Mouse (Mus musculus): ENCODE data around the gene Kcnma1.

Gene Kcnma1

DNA sequence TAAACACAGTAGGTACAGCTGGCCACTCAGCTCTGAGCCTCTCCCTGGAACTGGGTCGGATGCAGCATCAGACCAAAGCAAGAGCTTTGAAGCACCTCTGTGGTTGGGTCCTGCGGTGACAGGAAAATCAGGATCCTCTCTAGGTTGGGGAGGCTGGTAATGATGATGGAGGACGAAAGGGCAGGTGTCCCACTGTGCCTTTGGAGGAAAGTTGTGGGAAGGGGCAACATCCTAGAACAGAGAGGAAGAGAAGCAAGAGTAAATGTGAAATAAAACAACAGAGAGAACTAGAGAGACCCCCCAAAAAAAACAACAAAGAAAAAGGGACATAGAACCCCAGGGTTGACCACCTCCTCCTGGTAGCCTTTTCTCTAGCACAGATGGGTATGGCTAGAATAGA, at the start of gene Kcnma1:
TSS of gene Kcnma1 (minus strand) at position 101 of the 400 bp plus-strand sequence.
- DNase-seq (ENCODE audit: low spot score), result no peak

DNA sequence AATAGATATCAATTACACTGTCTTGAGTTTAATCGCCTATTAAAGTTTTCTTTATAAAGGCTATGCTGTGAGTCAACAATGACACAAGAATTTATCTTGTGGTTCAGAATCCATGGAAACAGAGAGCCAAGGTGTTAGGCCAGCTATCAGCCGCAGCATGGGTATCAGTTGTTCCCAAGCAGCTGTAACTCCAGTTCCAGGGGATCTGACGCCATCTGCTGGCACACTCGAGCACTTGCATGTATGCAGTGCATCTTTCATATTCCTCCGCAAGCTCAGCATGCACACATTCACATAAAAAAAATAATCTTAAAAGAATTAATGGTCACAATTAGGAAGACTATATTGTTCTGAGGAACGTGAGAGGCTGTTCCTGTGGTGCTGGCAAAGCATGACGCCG, 45.5 kb upstream of the Kcnma1 start:
- no peak for DNase-seq (ENCODE audit: low spot score)

DNA sequence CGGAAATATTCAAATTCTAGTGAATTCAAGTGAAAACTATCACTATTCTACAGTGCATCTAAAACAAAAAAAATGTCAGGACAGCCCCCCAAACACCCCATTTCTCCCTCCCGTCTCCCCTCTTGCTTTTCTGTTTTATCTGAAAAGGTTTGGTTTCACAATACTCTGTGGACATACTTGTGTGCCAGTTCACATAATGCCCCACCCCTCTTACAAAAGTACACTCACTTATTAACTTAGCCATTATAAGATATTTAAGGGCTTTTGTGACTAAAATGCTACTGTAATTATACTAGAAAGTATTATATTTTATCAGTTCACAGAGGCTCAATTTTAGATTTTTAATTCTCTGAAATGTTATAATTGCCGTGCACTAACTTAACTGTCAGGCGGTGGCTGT, 45.0 kb upstream of the Kcnma1 start:
- DNase-seq (ENCODE audit: low spot score), result no peak

DNA sequence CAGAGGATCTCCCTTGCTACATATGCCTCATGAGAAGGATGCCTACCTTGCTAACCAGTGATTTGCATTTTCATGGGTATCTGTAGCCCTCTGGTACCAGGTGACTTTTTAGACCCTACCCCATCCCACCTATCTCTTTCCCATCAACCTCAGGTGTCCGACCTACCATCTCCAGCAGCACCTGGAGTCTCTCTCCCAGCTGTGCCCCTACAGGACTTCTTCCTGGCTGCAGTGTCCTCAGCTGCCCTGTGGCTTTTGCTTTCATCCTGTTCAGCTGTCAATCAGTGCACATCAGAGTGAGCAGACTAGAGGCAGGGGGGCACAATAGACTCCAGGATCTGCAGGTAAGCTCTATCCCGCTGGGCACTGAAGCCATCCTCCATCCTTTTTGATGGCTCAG, 37.5 kb upstream of the Kcnma1 start:
- DNase-seq (ENCODE audit: low spot score), result no peak

DNA sequence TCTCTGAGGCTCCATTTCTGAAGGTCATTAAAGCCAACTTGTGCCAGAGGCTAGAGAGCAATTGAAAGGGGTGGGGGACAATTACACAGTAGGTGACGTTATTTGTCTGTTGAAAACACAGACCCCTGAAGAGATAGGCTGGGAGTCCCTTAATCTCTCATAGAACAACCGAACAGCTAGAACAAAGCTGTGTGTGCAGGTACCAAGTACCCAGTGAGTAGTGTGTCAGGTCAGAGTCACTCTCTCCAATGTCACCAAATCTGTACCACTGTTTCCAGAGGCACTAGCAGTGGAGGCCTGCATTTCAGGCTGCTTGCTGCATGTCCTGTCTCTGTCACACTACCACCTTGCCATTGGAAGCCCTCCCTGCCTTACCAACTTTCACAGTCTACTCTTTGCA, 22.3 kb upstream of the Kcnma1 start:
- DNase-seq (ENCODE audit: low spot score), result no peak

DNA sequence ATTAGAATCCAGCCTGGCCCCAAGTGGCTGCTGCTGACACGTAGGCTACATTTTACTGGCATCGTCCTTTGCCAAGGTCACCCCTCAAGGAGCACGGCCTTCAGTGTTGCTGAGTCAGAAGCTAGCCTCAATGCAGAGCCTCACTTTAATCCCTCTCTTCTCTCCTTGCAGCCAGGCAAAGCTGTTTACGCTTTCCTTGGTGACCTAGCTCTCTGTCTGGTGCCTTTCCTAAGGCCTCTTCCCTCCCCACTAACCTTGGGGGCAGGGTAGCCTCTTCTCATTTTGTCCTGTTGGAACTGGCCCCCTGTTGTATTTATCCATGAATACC, 21.9 kb upstream of the Kcnma1 start:
- no peak for DNase-seq (ENCODE audit: low spot score)

DNA sequence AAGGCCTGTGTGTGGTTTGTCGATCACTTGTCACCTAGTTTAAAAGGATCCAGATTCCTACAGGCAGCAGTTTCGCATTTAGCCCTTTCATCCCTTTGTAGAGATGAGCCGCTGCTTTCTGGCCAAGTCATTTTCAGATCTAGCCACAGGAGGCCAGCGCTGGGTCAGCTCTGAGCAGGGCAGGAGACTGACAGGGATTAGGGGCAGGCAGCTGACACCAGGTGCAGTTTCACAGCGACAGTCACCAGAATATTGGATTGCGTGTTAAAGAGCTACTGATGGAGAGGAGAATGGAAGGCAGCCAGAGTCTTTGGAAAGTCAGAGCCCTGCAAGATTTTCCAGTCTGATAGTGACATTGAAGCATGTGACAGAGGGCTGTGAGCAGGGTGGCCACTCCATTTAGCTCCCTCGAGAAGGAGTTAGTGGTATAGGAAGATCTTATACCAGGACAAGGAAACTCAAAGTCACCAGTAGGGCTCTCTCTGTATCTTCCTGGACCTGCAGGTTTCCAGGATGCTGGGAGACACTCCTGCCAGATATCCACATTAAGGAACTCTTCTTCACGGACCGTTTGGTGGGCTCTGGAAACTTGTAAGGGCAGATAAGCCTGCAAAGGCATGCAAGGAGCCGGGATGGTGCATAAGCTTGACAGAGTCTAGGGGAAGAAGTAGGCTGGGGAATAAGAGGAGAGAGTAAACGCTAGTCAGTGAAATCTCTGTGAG, 21.4 kb upstream of the Kcnma1 start:
- DNase-seq (ENCODE audit: low spot score), result no peak

DNA sequence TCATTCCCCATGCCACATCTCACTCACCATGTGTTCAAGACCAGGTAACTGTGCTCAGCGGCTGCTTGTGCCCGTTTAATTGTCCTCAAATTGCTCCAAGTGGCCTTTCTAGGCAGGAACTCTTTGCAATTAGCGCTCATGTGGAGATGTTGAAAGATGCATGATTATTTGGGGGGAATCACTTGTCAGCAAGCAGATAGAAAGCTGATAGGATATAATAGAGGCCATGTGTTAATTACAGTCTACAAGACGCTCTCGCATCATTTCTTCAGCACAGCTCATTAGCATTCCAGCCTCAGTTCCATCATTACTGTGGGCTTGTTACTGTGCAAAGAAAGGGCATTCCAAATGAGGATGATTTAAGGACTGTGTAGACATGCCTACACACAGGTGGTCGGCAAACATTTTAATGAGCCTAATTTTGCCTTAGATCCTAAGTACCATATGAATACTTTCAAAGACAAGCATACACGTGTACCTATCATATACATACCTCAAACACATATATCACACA, 18.6 kb upstream of the Kcnma1 start:
- DNase-seq (ENCODE audit: low spot score), result no peak

DNA sequence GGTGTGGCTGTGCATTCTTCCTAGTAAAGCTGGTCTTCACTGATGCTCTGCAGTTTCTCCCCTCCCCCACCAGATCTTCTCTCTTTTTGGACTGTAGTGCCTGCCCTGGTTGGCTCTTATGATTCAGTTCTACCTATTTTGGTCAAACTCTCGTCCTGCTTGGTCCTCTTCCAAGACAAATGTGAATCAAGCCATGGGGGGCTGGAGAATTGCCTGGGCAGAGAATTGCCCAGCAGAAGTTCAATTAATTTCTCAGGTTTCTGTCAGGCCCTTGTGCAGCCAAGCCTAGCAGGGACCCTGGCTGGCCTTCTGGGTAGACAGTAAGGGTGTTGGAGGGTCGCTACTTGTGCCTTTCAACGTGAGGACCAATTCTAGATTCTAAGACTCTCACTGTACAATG, 17.9 kb upstream of the Kcnma1 start:
- DNase-seq (ENCODE audit: low spot score), result no peak

DNA sequence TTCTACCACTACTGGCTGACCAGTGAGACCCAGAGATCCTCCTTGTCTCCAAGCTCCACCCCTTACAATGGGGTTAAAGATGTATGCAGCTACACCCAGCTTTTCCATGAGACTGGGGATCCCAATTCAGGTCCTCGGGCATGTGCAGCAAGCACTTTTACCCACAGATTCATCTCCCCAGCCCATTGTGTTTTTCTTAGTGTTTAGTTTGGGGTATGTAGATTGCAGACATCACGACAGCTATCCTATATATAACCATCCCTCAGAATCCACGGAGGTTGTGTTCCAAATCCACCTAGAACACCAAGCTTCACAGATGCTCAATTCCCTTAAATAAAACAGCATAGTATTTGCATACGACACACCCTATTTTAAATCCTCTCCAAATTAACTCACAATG, 6.4 kb upstream of the Kcnma1 start:
- no peak for DNase-seq (ENCODE audit: low spot score)

DNA sequence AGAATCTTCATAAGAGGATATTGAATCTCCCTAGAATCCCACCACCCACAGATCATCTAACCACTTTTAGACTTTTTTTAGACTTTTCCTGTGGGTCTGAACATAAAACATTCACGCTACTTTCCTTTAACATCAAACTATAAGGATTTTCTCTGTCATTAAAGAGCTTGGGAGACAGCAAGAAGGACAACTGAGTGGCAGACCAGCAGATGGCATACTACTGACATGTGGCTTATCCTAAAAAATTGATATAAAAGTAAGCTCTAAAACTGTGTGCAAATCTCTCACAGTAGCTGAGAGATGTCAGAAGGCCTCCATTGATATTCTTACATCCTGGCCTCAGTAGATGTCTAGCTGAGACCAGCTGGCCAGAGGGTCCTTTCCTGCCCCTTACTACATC, 4.3 kb downstream of the Kcnma1 start:
- no peak for DNase-seq (ENCODE audit: low spot score)

DNA sequence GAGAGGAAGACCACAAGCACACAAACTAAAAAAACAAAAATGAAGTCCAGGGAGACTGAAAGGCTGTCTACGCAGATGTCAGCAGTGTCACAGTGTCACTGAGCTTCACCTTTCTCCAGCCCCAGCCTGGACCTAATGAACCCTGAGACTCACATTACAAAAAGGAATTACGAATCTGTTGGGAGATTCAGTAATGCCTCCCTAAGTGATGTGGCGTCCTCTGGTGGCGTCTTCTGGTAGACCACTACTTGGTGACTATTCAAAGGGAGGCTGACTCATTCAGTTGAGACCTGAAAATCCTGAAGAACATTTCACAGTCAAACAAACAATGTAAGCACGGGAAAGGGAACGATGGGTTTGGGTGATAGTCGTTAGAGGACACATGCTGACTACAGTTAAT, 6.0 kb downstream of the Kcnma1 start:
- peak; percentile 80 for DNase-seq (ENCODE audit: low spot score)

DNA sequence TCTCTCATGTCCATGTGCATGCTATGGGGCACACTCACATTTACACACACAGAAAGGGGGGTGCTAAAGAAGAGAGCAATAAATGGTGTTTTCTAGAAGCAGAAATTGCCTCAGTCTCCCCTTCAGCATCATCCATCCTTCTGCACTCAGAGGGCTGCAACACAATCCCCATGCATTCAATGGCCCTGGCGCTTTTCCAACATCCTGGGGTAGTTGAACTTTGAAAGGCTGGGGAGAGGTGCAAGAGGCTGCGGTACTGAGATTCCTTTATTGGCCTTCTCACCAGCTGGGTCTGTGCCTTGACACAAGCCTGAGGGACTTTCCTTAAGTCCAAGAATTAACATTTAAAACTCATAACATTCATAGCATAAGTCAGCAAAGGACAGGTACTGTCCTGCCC, 8.0 kb downstream of the Kcnma1 start:
- DNase-seq (ENCODE audit: low spot score), result no peak

DNA sequence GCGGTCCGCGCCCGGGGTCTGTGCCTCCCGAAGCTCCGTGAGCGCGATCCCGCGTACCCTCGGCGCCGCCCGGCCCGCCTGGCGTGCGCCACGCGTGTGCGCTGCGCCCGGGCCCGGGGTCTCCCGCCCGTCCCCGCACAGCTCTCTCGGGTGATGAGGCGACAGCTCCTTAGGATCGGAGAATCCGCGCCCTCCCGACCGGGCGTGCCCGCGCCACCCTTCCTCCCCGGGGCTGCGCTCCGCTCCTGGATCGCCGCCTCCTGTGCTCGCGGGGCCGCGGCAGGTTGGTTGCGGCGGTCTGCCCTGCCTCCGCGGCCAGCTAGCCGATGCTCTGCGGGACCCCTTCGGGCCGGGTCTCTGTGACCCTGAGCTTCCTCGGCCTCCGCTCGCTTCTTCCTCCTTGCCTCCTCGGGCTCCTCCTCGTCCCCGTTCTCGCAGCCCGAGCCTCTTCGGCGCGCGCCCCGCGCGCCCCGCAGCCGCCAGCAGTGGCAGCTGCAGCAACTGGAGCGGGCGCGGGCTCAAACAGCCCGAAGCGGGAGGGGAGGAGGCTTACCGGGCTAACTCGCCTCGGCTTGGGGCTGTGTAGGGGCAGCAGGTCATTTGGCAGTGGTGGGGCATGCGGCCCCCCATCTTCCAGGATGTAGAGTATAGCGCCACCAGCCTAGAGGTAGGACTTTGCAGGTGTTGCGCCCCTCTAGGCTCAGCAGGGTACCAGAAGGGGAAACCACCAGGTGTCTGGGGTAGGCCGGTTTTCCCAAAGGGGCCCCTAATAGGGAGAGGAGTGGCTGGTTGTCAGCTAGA, 9.6 kb downstream of the Kcnma1 start:
- no peak for DNase-seq (ENCODE audit: low spot score)

DNA sequence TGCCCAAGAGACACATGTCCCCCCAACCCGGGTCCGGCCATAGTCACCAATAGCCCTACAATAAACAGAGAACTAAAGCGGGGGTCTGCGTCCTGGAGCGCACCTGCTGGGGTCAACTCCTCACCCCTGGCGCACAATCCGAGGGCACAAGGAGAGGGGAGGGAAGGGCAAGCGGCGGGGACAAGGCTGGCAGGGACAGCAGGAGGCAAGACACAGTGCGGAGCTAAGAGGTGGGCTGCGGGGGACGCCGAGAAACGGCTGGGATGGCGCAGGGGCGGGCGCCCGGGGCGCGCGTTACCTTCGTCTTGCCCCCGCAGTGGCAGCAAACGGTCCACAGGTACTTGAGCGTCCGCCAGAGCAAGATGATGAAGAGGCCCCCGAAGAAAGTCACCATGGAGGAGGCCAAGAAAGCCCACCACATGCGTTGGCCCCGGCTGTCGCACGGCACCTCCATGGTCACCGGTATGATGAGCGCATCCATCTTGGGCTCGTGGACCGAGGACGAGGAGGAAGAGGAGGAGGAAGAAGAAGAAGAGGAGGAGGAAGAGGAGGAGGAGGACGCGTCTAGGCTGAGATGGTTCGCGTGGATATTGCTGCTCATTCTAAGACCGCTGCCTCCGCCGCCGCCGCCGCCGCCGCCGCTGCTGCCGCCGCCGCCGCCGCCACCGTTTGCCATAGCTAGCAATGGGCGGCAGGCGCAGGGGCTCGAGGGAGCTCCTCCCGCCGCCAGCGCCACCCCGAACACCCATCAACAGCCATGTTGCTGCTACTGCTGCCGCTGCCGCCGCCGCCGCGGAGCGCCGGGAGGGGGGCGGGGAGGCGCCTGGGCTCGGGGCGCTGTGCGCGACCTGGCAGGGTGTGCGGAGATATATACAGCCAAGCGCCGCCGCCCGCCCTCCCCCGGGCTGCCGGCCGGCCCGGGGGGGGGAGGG, 10.6 kb downstream of the Kcnma1 start:
- no peak for DNase-seq (ENCODE audit: low spot score)

DNA sequence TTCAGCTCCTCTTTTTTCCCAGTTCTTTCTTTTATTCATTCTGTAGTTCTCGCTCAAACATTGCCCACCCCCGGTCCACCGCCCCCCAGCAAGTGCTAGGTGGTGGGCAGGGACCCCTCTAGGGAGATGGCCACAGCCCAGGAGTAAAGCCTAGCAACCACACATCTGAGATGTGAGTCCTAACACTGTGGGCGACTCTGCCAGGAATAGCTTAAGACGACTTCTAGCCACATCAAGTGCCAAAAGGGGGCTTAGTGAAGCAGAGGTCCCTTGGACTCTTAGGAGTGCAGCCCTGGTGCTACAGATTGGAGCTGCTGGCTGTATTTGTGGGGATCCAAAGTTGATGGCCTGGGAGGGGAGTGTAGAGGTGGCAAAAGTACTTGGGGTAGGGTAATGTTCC, 11.6 kb downstream of the Kcnma1 start:
- DNase-seq (ENCODE audit: low spot score), result no peak

DNA sequence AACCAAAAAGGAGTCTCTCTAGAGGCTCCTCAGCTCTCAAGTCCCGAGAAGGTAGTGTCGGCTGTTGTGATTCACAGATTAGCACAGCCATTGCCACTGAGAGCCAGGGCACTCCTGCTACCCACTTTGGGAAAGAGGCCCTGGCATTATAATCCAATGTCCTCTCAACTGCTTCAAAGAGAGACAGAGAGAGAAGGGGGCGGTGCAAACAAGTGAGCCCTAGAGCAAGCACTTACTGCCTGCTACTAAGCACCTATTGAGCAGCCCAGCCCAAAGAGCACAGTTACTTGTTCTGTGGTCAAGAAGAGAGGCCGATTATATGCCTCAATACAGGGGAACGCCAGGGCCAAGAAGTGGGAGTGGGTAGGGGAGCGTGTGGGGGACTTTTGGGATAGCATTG, 16.4 kb downstream of the Kcnma1 start:
- no peak for DNase-seq (ENCODE audit: low spot score)

DNA sequence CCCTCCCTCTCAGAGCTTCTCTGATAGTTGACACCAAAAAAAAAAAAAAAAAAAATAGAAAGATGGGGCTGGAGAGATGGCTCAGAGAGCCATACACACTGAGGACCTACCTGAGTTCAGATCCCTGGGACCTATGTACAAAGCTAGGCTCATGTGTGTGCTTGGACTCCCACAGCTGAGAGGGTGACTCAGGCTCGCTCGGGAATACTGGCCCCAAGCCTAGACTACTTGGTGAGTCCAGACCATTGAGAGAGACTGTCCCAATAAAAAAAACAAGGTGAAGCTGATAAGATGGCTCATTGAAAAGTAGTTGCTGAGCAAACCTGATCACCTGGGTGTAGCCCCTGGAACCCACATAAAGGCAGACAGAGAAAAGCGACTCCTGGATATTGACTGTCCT, 18.5 kb downstream of the Kcnma1 start:
- no peak for DNase-seq (ENCODE audit: low spot score)

DNA sequence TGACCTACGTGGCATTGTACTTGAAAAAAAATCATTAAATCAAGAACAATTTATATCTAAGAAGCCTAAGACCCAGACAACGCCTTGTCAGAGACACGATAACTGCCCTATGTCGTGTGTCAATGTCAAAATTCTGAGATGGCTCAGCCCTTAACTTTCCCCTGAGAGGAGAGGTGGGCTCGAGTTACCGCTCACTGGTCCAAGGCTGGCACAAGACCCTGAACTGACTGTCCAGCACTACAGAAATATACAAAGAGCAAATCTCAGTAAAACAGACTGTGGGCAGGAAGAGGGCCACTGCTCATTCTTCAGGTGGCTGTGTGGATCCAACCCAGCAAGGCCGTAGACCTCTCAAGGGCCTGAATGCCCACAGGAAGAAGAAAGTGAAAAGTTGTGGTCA, 23.4 kb downstream of the Kcnma1 start:
- DNase-seq (ENCODE audit: low spot score), result no peak

DNA sequence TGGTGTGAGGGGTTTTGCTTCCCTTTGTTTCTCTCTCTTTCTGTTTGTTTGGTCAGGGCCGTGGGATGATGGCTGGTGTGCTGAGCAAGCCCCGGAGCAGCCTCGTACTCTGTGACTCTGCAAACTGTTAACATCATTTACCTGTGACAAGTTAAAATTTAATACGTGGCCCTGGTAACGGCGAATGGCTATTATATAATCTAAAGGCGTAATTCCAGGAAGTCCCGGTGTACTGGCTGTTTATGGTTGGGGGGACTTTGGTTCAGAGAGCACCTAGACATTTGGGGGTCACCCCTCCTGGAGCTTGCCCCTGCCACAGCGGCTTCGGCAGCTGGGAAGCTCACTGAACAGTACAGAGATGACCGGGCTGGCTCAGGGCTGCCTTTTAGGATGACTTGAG, 24.6 kb downstream of the Kcnma1 start:
- no peak for DNase-seq (ENCODE audit: low spot score)

DNA sequence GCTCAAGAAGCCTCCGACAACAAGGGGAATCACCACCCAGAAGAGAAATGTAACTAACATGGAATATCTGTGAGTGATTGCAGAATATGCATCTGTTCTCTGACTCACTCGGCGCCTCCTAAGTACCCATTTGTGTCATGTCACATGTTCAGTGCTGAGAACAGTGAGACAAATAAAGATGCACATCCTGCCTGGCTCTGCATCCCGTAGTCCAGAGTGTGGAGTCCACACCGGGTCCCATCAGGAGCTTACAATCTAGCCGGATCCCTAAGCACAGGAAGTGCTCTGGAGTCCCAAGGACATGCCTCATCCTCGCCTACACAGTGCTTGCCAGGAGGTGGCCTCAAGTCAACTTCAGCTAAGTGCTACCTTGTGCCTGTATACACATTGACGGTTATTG, 32.1 kb downstream of the Kcnma1 start:
- no peak for DNase-seq (ENCODE audit: low spot score)

DNA sequence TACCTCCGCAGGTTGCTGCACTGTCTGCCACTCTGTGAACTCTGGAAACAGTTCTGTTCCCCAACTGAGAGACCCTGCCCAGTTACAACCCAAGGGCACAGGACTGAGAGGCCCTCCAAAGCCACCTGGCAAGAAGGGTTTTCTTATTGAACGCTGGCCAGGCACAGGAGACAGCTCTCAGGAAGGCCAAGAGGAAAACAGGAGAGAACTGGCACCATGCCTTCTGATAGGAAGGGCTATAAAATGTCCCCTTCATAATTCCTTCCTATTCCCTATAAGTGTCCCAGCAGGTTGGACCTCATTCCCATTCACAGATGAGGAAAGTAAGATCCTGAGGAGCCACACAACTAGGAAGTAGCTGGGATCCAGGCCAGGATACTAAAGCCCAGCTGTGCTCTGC, 39.6 kb downstream of the Kcnma1 start:
- DNase-seq (ENCODE audit: low spot score), result no peak

DNA sequence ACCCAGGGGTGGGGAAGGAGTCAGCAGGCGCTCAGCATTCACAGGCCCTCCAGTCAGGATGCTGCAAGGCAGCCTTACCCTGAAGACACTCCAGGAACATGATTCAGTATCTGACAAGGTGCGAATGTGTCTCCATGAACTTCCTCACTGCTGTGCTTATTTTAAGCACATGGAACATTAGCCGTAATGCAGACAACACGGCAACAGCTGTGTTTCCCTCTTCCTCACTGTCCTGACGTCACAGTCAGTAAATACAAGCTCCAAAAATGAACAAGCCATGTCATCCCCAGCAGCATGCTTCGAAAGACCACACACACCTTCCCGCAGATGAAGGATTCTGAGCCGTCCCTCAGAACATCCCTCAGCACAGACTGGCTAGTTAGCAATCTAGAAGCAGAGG, 47.8 kb downstream of the Kcnma1 start:
- DNase-seq (ENCODE audit: low spot score), result no peak

Data from layer of hippocampus, adult 9-10 months (tissue).